Mouse (Mus musculus): ENCODE measurements at regions not wholly inside any gene's neighbourhood (a gene's known extent, or its start where the extent isn't known, plus 50 kb on each side); places are given as distances from the start of the nearest gene placed in this dataset.

- DNase-seq (ENCODE audit: low read depth) = no peak
Observed at GRCm38 (mm10) chr8:88972993-88973690, 70.8 kb downstream of the Sall1 start.

- no peak for DNase-seq (ENCODE audit: low read depth)
Observed at GRCm38 (mm10) chr8:88958843-88959242, 85.1 kb downstream of the Sall1 start.

- no peak for DNase-seq (ENCODE audit: low read depth)
Observed at GRCm38 (mm10) chr8:88953178-88953577, 90.8 kb downstream of the Sall1 start.

GRCm38 (mm10) chr8:88951829-88952155 lies 92.2 kb downstream of the Sall1 start:
- DNase-seq (ENCODE audit: low read depth) = no peak

- DNase-seq (ENCODE audit: low read depth) = no peak
Observed at GRCm38 (mm10) chr8:88951145-88951828, 92.7 kb downstream of the Sall1 start.

- no peak for DNase-seq (ENCODE audit: low read depth)
Observed at GRCm38 (mm10) chr8:88949975-88950374, 94.0 kb downstream of the Sall1 start.

GRCm38 (mm10) chr8:88948981-88949380 lies 95.0 kb downstream of the Sall1 start:
- DNase-seq (ENCODE audit: low read depth) = no peak

GRCm38 (mm10) chr8:88948328-88948727 lies 95.6 kb downstream of the Sall1 start:
- no peak for DNase-seq (ENCODE audit: low read depth)

GRCm38 (mm10) chr8:88947384-88947783 lies 96.6 kb downstream of the Sall1 start:
- DNase-seq (ENCODE audit: low read depth) = no peak

GRCm38 (mm10) chr8:88945656-88946055 lies 98.3 kb downstream of the Sall1 start:
- DNase-seq (ENCODE audit: low read depth) = no peak

- peak; percentile 2 for DNase-seq (ENCODE audit: low read depth)
Observed at GRCm38 (mm10) chr8:88944038-88944437, 99.9 kb downstream of the Sall1 start.

GRCm38 (mm10) chr8:88939071-88939746 lies 104.8 kb downstream of the Sall1 start:
- DNase-seq (ENCODE audit: low read depth) = no peak

- no peak for DNase-seq (ENCODE audit: low read depth)
Observed at GRCm38 (mm10) chr8:88934708-88935107, 109.3 kb downstream of the Sall1 start.

GRCm38 (mm10) chr8:88931050-88931449 lies 112.9 kb downstream of the Sall1 start:
- no peak for DNase-seq (ENCODE audit: low read depth)

GRCm38 (mm10) chr8:88930370-88930769 lies 113.6 kb downstream of the Sall1 start:
- no peak for DNase-seq (ENCODE audit: low read depth)

- no peak for DNase-seq (ENCODE audit: low read depth)
Observed at GRCm38 (mm10) chr8:88928675-88929377, 115.1 kb downstream of the Sall1 start.

- DNase-seq (ENCODE audit: low read depth) = no peak
Observed at GRCm38 (mm10) chr8:88922840-88923239, 121.1 kb downstream of the Sall1 start.

GRCm38 (mm10) chr8:88921967-88922366 lies 122.0 kb downstream of the Sall1 start:
- no peak for DNase-seq (ENCODE audit: low read depth)

- DNase-seq (ENCODE audit: low read depth) = no peak
Observed at GRCm38 (mm10) chr8:88919282-88919681, 124.7 kb downstream of the Sall1 start.

GRCm38 (mm10) chr8:88916064-88916463 lies 127.9 kb downstream of the Sall1 start:
- DNase-seq (ENCODE audit: low read depth) = no peak

GRCm38 (mm10) chr8:88914657-88915056 lies 129.3 kb downstream of the Sall1 start:
- DNase-seq (ENCODE audit: low read depth) = no peak

- DNase-seq (ENCODE audit: low read depth) = no peak
Observed at GRCm38 (mm10) chr8:88914190-88914589, 129.8 kb downstream of the Sall1 start.

GRCm38 (mm10) chr8:88906244-88906643 lies 137.7 kb downstream of the Sall1 start:
- no peak for DNase-seq (ENCODE audit: low read depth)

Data from c-Kit-positive CD71-positive TER-119-negative erythroid progenitor cells, embryonic 14.5 days (primary cell).